Mouse (Mus musculus) kidney, postnatal 0 days (tissue): ENCODE results near the gene Dip2b. TPM values are rescaled to one million over a fixed set of nuclear protein-coding genes. Genes with fewer than 3 reads are reported as not detected.

ENCODE experiments used
- ATAC-seq: fragments of 200-750 bp; cut with Nextera tagmentation; replicated peaks from 2 replicates; pipeline ENCODE4 v1.8.0; 2017; ENCODE audit warnings: low read depth, moderate number of reproducible peaks, moderate TSS enrichment, moderate library complexity; ENCODE audit not compliant: low FRiP score
- DNase-seq: peaks from one replicate; pipeline ENCODE4 v3.0.0-alpha.2; 2016; ENCODE audit warnings: low spot score
- H3K27ac ChIP-seq: fragments of 300-500 bp; sonication (generic); 2 replicates; pipeline ENCODE4 v1.5.1; 2014; ENCODE audit warnings: mild to moderate bottlenecking
- H3K27me3 ChIP-seq: fragments of 300-500 bp; sonication (generic); 2 replicates; pipeline ENCODE4 v1.6.1; 2014; ENCODE audit warnings: low read length, mixed read lengths; ENCODE audit not compliant: insufficient read depth
- H3K36me3 ChIP-seq: fragments of 300-500 bp; sonication (generic); 2 replicates; pipeline ENCODE4 v1.6.1; 2014; ENCODE audit warnings: low read length, mixed read lengths; ENCODE audit not compliant: insufficient read depth
- H3K4me1 ChIP-seq: fragments of 300-500 bp; sonication (generic); replicated peaks from 2 replicates; pipeline ENCODE4 v1.6.1; 2014; ENCODE audit warnings: antibody characterized with exemption, low read length, mixed read lengths; ENCODE audit not compliant: insufficient read depth
- H3K4me2 ChIP-seq: fragments of 300-500 bp; sonication (generic); 2 replicates; pipeline ENCODE4 v1.6.1; 2014; ENCODE audit warnings: mild to moderate bottlenecking, low read length, moderate library complexity, mixed read lengths
- H3K4me3 ChIP-seq: fragments of 300-500 bp; sonication (generic); replicated peaks from 2 replicates; pipeline ENCODE4 v1.5.1; 2014; ENCODE audit warnings: low read depth, low read length
- H3K9ac ChIP-seq: fragments of 300-500 bp; sonication (generic); 2 replicates; pipeline ENCODE4 v1.6.1; 2014; ENCODE audit warnings: low read depth, low read length
- H3K9me3 ChIP-seq: fragments of 300-500 bp; sonication (generic); replicated peaks from 2 replicates; pipeline ENCODE4 v1.6.1; 2016; ENCODE audit warnings: low read length, inconsistent platforms, mixed read lengths
- CTCF ChIP-seq: IDR thresholded peaks from 2 replicates; pipeline ENCODE4 v1.5.1; 2016; ENCODE audit warnings: antibody characterized with exemption, low read depth, mild to moderate bottlenecking, moderate library complexity
- WGBS: fragments of 180-500 bp; shearing (Covaris S2); extraction: QIAGEN DNeasy Blood & Tissue Kit; methylation state at CpG from one replicate; pipeline ENCODE4 v1.1.7; 2014; 5-methylcytosine and 5-hydroxymethylcytosine counted together
- polyA plus RNA-seq: library from polyadenylated mRNA; unstranded; fragments of >200 nt; fragmentation: Nextera tagmentation; extraction: Ambion mirVana; gene quantifications from 2 replicates; pipeline ENCODE4 v1.2.1, GENCODE M21; 2015

Gene Dip2b
- polyA plus RNA-seq, 1 experiment from 2014 or later = 4.9 TPM

GRCm38 (mm10) chr15:100101206-100101605 is 62.7 kb downstream of the Dip2b start:
- Histone ChIP-seq H3K27ac (no peak overlapping the region), H3K4me1 (no peaks in the 10 kb centered on the region; the same call in 1 of the 2 replicates), H3K27me3 (no peaks in the 10 kb centered on the region), H3K4me2 (no peak overlapping the region), H3K9ac (no peak overlapping the region), H3K9me3 (no peaks in the 10 kb centered on the region), H3K36me3 (no peaks in the 10 kb centered on the region), H3K4me3 (no peak overlapping the region)
- no peak for TF ChIP-seq CTCF
- DNase-seq (peak; percentile 85), ATAC-seq (no peak)

- Histone ChIP-seq H3K4me1 (no peaks in the 10 kb centered on the region; the same call in 1 of the 2 replicates), H3K27me3 (no peaks in the 10 kb centered on the region), H3K9me3 (no peaks in the 10 kb centered on the region), H3K36me3 (no peaks in the 10 kb centered on the region), H3K4me3 (no peak overlapping the region), H3K9ac (no peak overlapping the region), H3K27ac (no peak overlapping the region), H3K4me2 (no peak overlapping the region)
- WGBS = 88% methylated on average over 2 of the region's 2 CpGs
- ATAC-seq (no peak), DNase-seq (no peak)
- TF ChIP-seq CTCF = no peak
These were observed 65.7 kb downstream of the Dip2b start for GRCm38 (mm10) chr15:100104126-100104525.

GRCm38 (mm10) chr15:100108071-100108782 is 69.8 kb downstream of the Dip2b start:
- 76% methylated on average over 18 of the region's 18 CpGs for WGBS

GRCm38 (mm10) chr15:100109916-100110315 is 71.5 kb downstream of the Dip2b start:
- H3K4me3 ChIP-seq = no peak overlapping the region
- peaks cover 17% of the 10 kb centered on the region for H3K4me1 ChIP-seq
- H3K27ac ChIP-seq = no peak overlapping the region
- no peaks in the 10 kb centered on the region for H3K36me3 ChIP-seq
- DNase-seq = no peak
- H3K9me3 ChIP-seq = no peaks in the 10 kb centered on the region
- no peak overlapping the region for H3K4me2 ChIP-seq
- no peak overlapping the region for H3K9ac ChIP-seq
- TF ChIP-seq CTCF = no peak
- 83% methylated on average over 3 of the region's 3 CpGs for WGBS
- H3K27me3 ChIP-seq = no peaks in the 10 kb centered on the region
- no peak for ATAC-seq

More at GRCm38 (mm10) chr15:100108071-100108782, 69.8 kb downstream of the Dip2b start:
- Histone ChIP-seq H3K4me1 (peaks cover 12% of the 10 kb centered on the region), H3K4me3 (no peak overlapping the region), H3K27ac (no peak overlapping the region), H3K9ac (no peak overlapping the region), H3K36me3 (no peaks in the 10 kb centered on the region), H3K27me3 (no peaks in the 10 kb centered on the region), H3K4me2 (no peak overlapping the region), H3K9me3 (no peaks in the 10 kb centered on the region)
- no peak for TF ChIP-seq CTCF
- ATAC-seq (no peak), DNase-seq (no peak)

GRCm38 (mm10) chr15:100111891-100112290 is 73.4 kb downstream of the Dip2b start:
- no peak overlapping the region for H3K4me3 ChIP-seq
- no peaks in the 10 kb centered on the region for H3K9me3 ChIP-seq
- H3K4me1 ChIP-seq = peaks cover 17% of the 10 kb centered on the region
- H3K9ac ChIP-seq = no peak overlapping the region
- H3K27me3 ChIP-seq = no peaks in the 10 kb centered on the region
- no peak overlapping the region for H3K4me2 ChIP-seq
- 36% methylated on average over 9 of the region's 9 CpGs for WGBS
- H3K27ac ChIP-seq = peak overlapping the region; percentile 37; the same call in 1 of the 2 replicates
- H3K36me3 ChIP-seq = no peaks in the 10 kb centered on the region
- no peak for ATAC-seq
- no peak for TF ChIP-seq CTCF
- no peak for DNase-seq

GRCm38 (mm10) chr15:100112309-100112966 is 74.0 kb downstream of the Dip2b start:
- Histone ChIP-seq H3K4me3 (no peak overlapping the region), H3K27ac (peak overlapping the region; percentile 37; the same call in 1 of the 2 replicates), H3K4me2 (no peak overlapping the region), H3K36me3 (no peaks in the 10 kb centered on the region), H3K4me1 (peaks cover 17% of the 10 kb centered on the region), H3K9me3 (no peaks in the 10 kb centered on the region), H3K9ac (no peak overlapping the region), H3K27me3 (no peaks in the 10 kb centered on the region)
- 41% methylated on average over 9 of the region's 9 CpGs for WGBS
- no peak for DNase-seq
- no peak for ATAC-seq
- no peak for TF ChIP-seq CTCF
